Mouse (Mus musculus): ENCODE results near the gene Msi1. TPM values are rescaled to one million over a fixed set of nuclear protein-coding genes. Genes with fewer than 3 reads are reported as not detected.
"Not testable (repeated sequence)": the region's sequence is repeated elsewhere in the genome, so short reads cannot be mapped to it uniquely, and the experiment has no call there.

Gene Msi1
- total RNA-seq, 2 experiments from 2014 or later = 50.7 to 53.3 TPM

GRCm38 (mm10) chr5:115488841-115489698 is 59.7 kb downstream of the Msi1 start:
- peak; percentile 73 to 89 for DNase-seq (ENCODE audit: low spot score in 2 of 2)

GRCm38 (mm10) chr5:115489699-115490637 is 60.6 kb downstream of the Msi1 start:
- DNase-seq (ENCODE audit: low spot score in 2 of 2) = peak; percentile 80 to 91

- DNase-seq (ENCODE audit: low spot score in 2 of 2) = no peak
These were observed 61.2 kb downstream of the Msi1 start for GRCm38 (mm10) chr5:115490638-115491000.

GRCm38 (mm10) chr5:115491076-115491475 is 61.7 kb downstream of the Msi1 start:
- no peak for DNase-seq (ENCODE audit: low spot score in 2 of 2)

GRCm38 (mm10) chr5:115491771-115492322 is 62.4 kb downstream of the Msi1 start:
- DNase-seq (ENCODE audit: low spot score in 2 of 2) = no peak

- no peak for DNase-seq (ENCODE audit: low spot score in 2 of 2)
These were observed 63.4 kb downstream of the Msi1 start for GRCm38 (mm10) chr5:115492711-115493335.

GRCm38 (mm10) chr5:115493441-115493840 is 64.0 kb downstream of the Msi1 start:
- no peak for DNase-seq (ENCODE audit: low spot score in 2 of 2)

GRCm38 (mm10) chr5:115495618-115496017 is 66.2 kb downstream of the Msi1 start:
- DNase-seq (ENCODE audit: low spot score in 2 of 2) = not testable (repeated sequence)

- no peak for DNase-seq (ENCODE audit: low spot score in 2 of 2)
These were observed 67.6 kb downstream of the Msi1 start for GRCm38 (mm10) chr5:115497033-115497432.

GRCm38 (mm10) chr5:115498307-115499240 is 69.2 kb downstream of the Msi1 start:
- DNase-seq (ENCODE audit: low spot score in 2 of 2) = no peak

- DNase-seq (ENCODE audit: low spot score in 2 of 2) = no peak
These were observed 71.1 kb downstream of the Msi1 start for GRCm38 (mm10) chr5:115500383-115500935.

GRCm38 (mm10) chr5:115503035-115503434 is 73.6 kb downstream of the Msi1 start:
- DNase-seq (ENCODE audit: low spot score in 2 of 2) = no peak

Other genes with a start within 250 kb of the Msi1 start
- gene Cabp1, start 235.2 kb upstream of the Msi1 start, total RNA-seq (2021) = 100 to 1,000 TPM; 122 to 123 TPM
- 100 to 1,000 TPM; 105 to 112 TPM for gene Pop5, start 193.8 kb upstream of the Msi1 start, total RNA-seq (2021)
- 100 to 1,000 TPM; 240 to 249 TPM for gene Rnf10, start 156.7 kb upstream of the Msi1 start, total RNA-seq (2021)
- 10 to 100 TPM; 42.0 to 44.9 TPM for gene Coq5, start 149.9 kb upstream of the Msi1 start, total RNA-seq (2021)
- 100 to 1,000 TPM; 720 to 803 TPM for gene Dynll1, start 128.6 kb upstream of the Msi1 start, total RNA-seq (2021)
- 10 to 100 TPM; 81.2 to 88.2 TPM for gene Srsf9, start 102.4 kb upstream of the Msi1 start, total RNA-seq (2021)
- 10 to 100 TPM; 17.9 to 21.8 TPM for gene Gatc, start 88.4 kb upstream of the Msi1 start, total RNA-seq (2021)
- 10 to 100 TPM; 22.7 to 26.4 TPM for gene Triap1, start 88.4 kb upstream of the Msi1 start, total RNA-seq (2021)
- gene Cox6a1, start 80.6 kb upstream of the Msi1 start, total RNA-seq (2021) = 100 to 1,000 TPM; 742 to 760 TPM
- not detected for gene Pla2g1b, start 36.7 kb downstream of the Msi1 start, total RNA-seq (2021)
- gene Sirt4, start 55.1 kb downstream of the Msi1 start, total RNA-seq (2021) = 10 to 100 TPM; 27.9 to 35.7 TPM
- gene Pxn, start 77.1 kb downstream of the Msi1 start, total RNA-seq (2021) = 10 to 100 TPM; 34.5 to 42.3 TPM
- 100 to 1,000 TPM; 210 to 218 TPM for gene Rplp0, start 129.9 kb downstream of the Msi1 start, total RNA-seq (2021)
- gene Gcn1l1, start 135.7 kb downstream of the Msi1 start, total RNA-seq (2021) = 10 to 100 TPM; 64.0 to 68.7 TPM
- gene Rab35, start 202.3 kb downstream of the Msi1 start, total RNA-seq (2021) = 100 to 1,000 TPM in 1 of 2 experiments, 10 to 100 TPM in 1; 97.7 to 100 TPM